Comparison of ENCODE assay signal across 22 mouse cellular contexts in genomic region chr16:21833970-21834369, GRCm38 (mm10).
"Had no signal": no experiment of that assay in that cellular context is flagged by ENCODE, and none has a peak within 500 bp of the region (broad histone marks: within the 10 kb centered on the region; RNA-seq: fewer than 3 reads in every experiment).

No protein-coding gene starts in this region.

- H3K4me2 ChIP-seq: heart, embryonic 13.5 days; heart, embryonic 15.5 days; hindbrain, embryonic 13.5 days; hindbrain, embryonic 15.5 days; limb, embryonic 13.5 days; limb, embryonic 15.5 days; liver, embryonic 13.5 days; liver, embryonic 15.5 days had no signal

- H3K27me3 ChIP-seq: heart, embryonic 13.5 days; heart, embryonic 15.5 days; hindbrain, embryonic 13.5 days; hindbrain, embryonic 15.5 days; limb, embryonic 13.5 days; limb, embryonic 15.5 days; liver, embryonic 13.5 days; liver, embryonic 15.5 days had no signal

- H3K36me3 ChIP-seq: heart, embryonic 10.5 days; heart, embryonic 13.5 days; heart, embryonic 15.5 days; hindbrain, embryonic 13.5 days; hindbrain, embryonic 15.5 days; limb, embryonic 13.5 days; limb, embryonic 15.5 days; liver, embryonic 13.5 days; liver, embryonic 15.5 days had no signal

- H3K4me3 ChIP-seq: heart, embryonic 10.5 days; heart, embryonic 13.5 days; heart, embryonic 15.5 days; hindbrain, embryonic 13.5 days; hindbrain, embryonic 15.5 days; limb, embryonic 13.5 days; limb, embryonic 15.5 days; liver, embryonic 13.5 days; liver, embryonic 15.5 days had no signal

- ATAC-seq: forebrain, postnatal 0 days; hindbrain, postnatal 0 days; intestine, embryonic 16.5 days had no signal

- DNase-seq: forebrain, postnatal 0 days; gastrocnemius, postnatal 14 days; gastrocnemius, postnatal 36 days; heart, adult 18-20 months; heart, postnatal 14 days; heart, postnatal 36 days; kidney, adult 18-20 months; kidney, postnatal 10 days; layer of hippocampus, adult 9-11 months; layer of hippocampus, postnatal 36 days; left cerebral cortex, postnatal 4 days; liver, embryonic 13.5 days had no signal

- H3K9me3 ChIP-seq: heart, embryonic 10.5 days; heart, embryonic 13.5 days; heart, embryonic 15.5 days; hindbrain, embryonic 13.5 days; hindbrain, embryonic 15.5 days; limb, embryonic 13.5 days; limb, embryonic 15.5 days; liver, embryonic 13.5 days; liver, embryonic 15.5 days had no signal

- H3K27ac ChIP-seq: heart, embryonic 10.5 days; heart, embryonic 13.5 days; heart, embryonic 15.5 days; hindbrain, embryonic 13.5 days; hindbrain, embryonic 15.5 days; hindbrain, postnatal 0 days; limb, embryonic 13.5 days; limb, embryonic 15.5 days; liver, embryonic 13.5 days; liver, embryonic 15.5 days had no signal

- H3K4me1 ChIP-seq: heart, embryonic 10.5 days; heart, embryonic 13.5 days; heart, embryonic 15.5 days; hindbrain, embryonic 15.5 days; limb, embryonic 13.5 days; limb, embryonic 15.5 days had no signal

- H3K9ac ChIP-seq: forebrain, postnatal 0 days; heart, embryonic 13.5 days; heart, embryonic 15.5 days; hindbrain, embryonic 13.5 days; hindbrain, embryonic 15.5 days; limb, embryonic 13.5 days; limb, embryonic 15.5 days; liver, embryonic 13.5 days; liver, embryonic 15.5 days had no signal
